Mouse (Mus musculus) stomach, postnatal 0 days (tissue): ENCODE results near the gene Mlxipl. TPM values are rescaled to one million over a fixed set of nuclear protein-coding genes. Genes with fewer than 3 reads are reported as not detected.
"Not testable (repeated sequence)": the region's sequence is repeated elsewhere in the genome, so short reads cannot be mapped to it uniquely, and the experiment has no call there.

Source experiments
- ATAC-seq: fragments of 200-750 bp; cut with Nextera tagmentation; 2 replicates; pipeline ENCODE4 v1.8.0; 2017; ENCODE audit not compliant: low FRiP score, low TSS enrichment
- DNase-seq: peaks from one replicate; pipeline ENCODE4 v3.0.0-alpha.2; 2016; ENCODE audit warnings: low spot score
- H3K27ac ChIP-seq: fragments of 300-500 bp; sonication (generic); replicated peaks from 2 replicates; pipeline ENCODE4 v1.5.1; 2014; ENCODE audit warnings: mild to moderate bottlenecking, control low read depth
- H3K27me3 ChIP-seq: fragments of 300-500 bp; sonication (generic); 2 replicates; pipeline ENCODE4 v1.6.1; 2014; ENCODE audit warnings: low read length; ENCODE audit not compliant: control insufficient read depth, insufficient read depth
- H3K36me3 ChIP-seq: fragments of 300-500 bp; sonication (generic); 2 replicates; pipeline ENCODE4 v1.6.1; 2014; ENCODE audit warnings: low read length, mixed read lengths; ENCODE audit not compliant: control insufficient read depth, insufficient read depth
- H3K4me1 ChIP-seq: fragments of 300-500 bp; sonication (generic); replicated peaks from 2 replicates; pipeline ENCODE4 v1.6.1; 2014; ENCODE audit warnings: antibody characterized with exemption; ENCODE audit not compliant: control insufficient read depth, insufficient read depth
- H3K4me2 ChIP-seq: fragments of 300-500 bp; sonication (generic); replicated peaks from 2 replicates; pipeline ENCODE4 v1.6.1; 2014; ENCODE audit warnings: low read depth, mild to moderate bottlenecking, control low read depth, moderate library complexity
- H3K4me3 ChIP-seq: fragments of 300-500 bp; sonication (generic); 2 replicates; pipeline ENCODE4 v1.5.1; 2014; ENCODE audit warnings: low read depth, low read length, control low read depth
- H3K9ac ChIP-seq: fragments of 300-500 bp; sonication (generic); 2 replicates; pipeline ENCODE4 v1.6.1; 2014; ENCODE audit warnings: mild to moderate bottlenecking, low read length, control low read depth, mixed read lengths
- H3K9me3 ChIP-seq: fragments of 300-500 bp; sonication (generic); 2 replicates; pipeline ENCODE4 v1.6.1; 2016; ENCODE audit warnings: low read length; ENCODE audit not compliant: control insufficient read depth
- CTCF ChIP-seq: IDR thresholded peaks from 2 replicates; pipeline ENCODE4 v1.5.1; 2016; ENCODE audit warnings: antibody characterized with exemption, low read depth, mild to moderate bottlenecking, moderate library complexity
- EP300 ChIP-seq: optimal IDR thresholded peaks from 2 replicates; pipeline ENCODE3; 2016; ENCODE audit warnings: antibody characterized with exemption
- WGBS: fragments of 180-500 bp; shearing (Covaris S2); extraction: QIAGEN DNeasy Blood & Tissue Kit; methylation state at CpG from one replicate; pipeline ENCODE4 v1.1.7; 2014; 5-methylcytosine and 5-hydroxymethylcytosine counted together
- polyA plus RNA-seq: library from polyadenylated mRNA; unstranded; fragments of >200 nt; fragmentation: Nextera tagmentation; extraction: Ambion mirVana; gene quantifications from 2 replicates; pipeline ENCODE4 v1.2.1, GENCODE M21; 2015

Gene Mlxipl
- polyA plus RNA-seq, 1 experiment from 2014 or later, result 0.22 TPM

- TF ChIP-seq CTCF, result no peak
- no peak for TF ChIP-seq EP300
- peaks cover 23% of the 10 kb centered on the region for H3K36me3 ChIP-seq
Observed at GRCm38 (mm10) chr5:135053356-135053755, 36.3 kb upstream of the Mlxipl start.

GRCm38 (mm10) chr5:135063629-135064381, 25.9 kb upstream of the Mlxipl start, which contains the start of gene Dnajc30:
Gene Dnajc30, plus strand, starts transcription at chr5:135064202.
- under 1% methylated on average over 52 of the region's 52 CpGs for WGBS

More at GRCm38 (mm10) chr5:135053356-135053755, 36.3 kb upstream of the Mlxipl start:
- Histone ChIP-seq H3K9ac (no peak overlapping the region), H3K27me3 (no peaks in the 10 kb centered on the region), H3K27ac (no peak overlapping the region), H3K4me2 (no peak overlapping the region), H3K4me1 (no peaks in the 10 kb centered on the region), H3K4me3 (no peak overlapping the region), H3K9me3 (no peaks in the 10 kb centered on the region)
- no peak for DNase-seq
- ATAC-seq, result no peak
- 80% methylated on average over 12 of the region's 12 CpGs for WGBS

GRCm38 (mm10) chr5:135064382-135064766, 25.3 kb upstream of the Mlxipl start:
- Histone ChIP-seq H3K4me2 (peak overlapping the region; percentile 97), H3K27me3 (no peaks in the 10 kb centered on the region), H3K27ac (peak overlapping the region; percentile 78), H3K4me3 (peak overlapping the region; percentile 91), H3K9ac (peak overlapping the region; percentile 84), H3K9me3 (no peaks in the 10 kb centered on the region), H3K36me3 (no peaks in the 10 kb centered on the region; the same call in 1 of the 2 replicates), H3K4me1 (no peaks in the 10 kb centered on the region)
- TF ChIP-seq EP300 (no peak), CTCF (no peak)
- under 1% methylated on average over 40 of the region's 40 CpGs for WGBS
- ATAC-seq, result peak; percentile 61
- DNase-seq, result no peak

More at GRCm38 (mm10) chr5:135063629-135064381, 25.9 kb upstream of the Mlxipl start, which contains the start of gene Dnajc30:
- Histone ChIP-seq H3K4me2 (peak within 1 kb of the TSS; percentile 97), H3K27ac (peak within 1 kb of the TSS; percentile 78), H3K9ac (peak within 1 kb of the TSS; percentile 84), H3K27me3 (no peaks in the 10 kb centered on the region), H3K9me3 (no peaks in the 10 kb centered on the region), H3K4me1 (no peaks in the 10 kb centered on the region), H3K36me3 (no peaks in the 10 kb centered on the region; the same call in 1 of the 2 replicates), H3K4me3 (peak within 1 kb of the TSS; percentile 91)
- peak; percentile 97 for ATAC-seq
- DNase-seq, result peak; percentile 96
- TF ChIP-seq EP300 (no peak), CTCF (0 out of 2 replicates have a peak, but pooled peaks have one; percentile 6)

- WGBS, result 70% methylated on average over 9 of the region's 9 CpGs
- DNase-seq, H3K9me3 ChIP-seq, H3K27me3 ChIP-seq, H3K4me1 ChIP-seq, H3K36me3 ChIP-seq, ATAC-seq: not testable (repeated sequence)
- Histone ChIP-seq H3K4me3 (peak within 1 kb of the TSS; percentile 91), H3K9ac (peak within 1 kb of the TSS; percentile 84), H3K4me2 (peak within 1 kb of the TSS; percentile 97), H3K27ac (peak within 1 kb of the TSS; percentile 78)
Observed at GRCm38 (mm10) chr5:135064909-135065446, 24.7 kb upstream of the Mlxipl start, which contains the start of gene Bud23. Gene Bud23, minus strand, starts transcription at chr5:135064959.

GRCm38 (mm10) chr5:135066008-135066407, 23.7 kb upstream of the Mlxipl start:
- WGBS, result 95% methylated on average over 3 of the region's 3 CpGs
- H3K4me1 ChIP-seq, result no peaks in the 10 kb centered on the region
- no peak overlapping the region for H3K9ac ChIP-seq
- no peak overlapping the region for H3K4me3 ChIP-seq
- no peaks in the 10 kb centered on the region for H3K9me3 ChIP-seq
- no peak overlapping the region for H3K27ac ChIP-seq
- DNase-seq (no peak), ATAC-seq (no peak)
- H3K4me2 ChIP-seq, result no peak overlapping the region
- H3K36me3 ChIP-seq, result no peaks in the 10 kb centered on the region
- H3K27me3 ChIP-seq, result no peaks in the 10 kb centered on the region
- no peak for TF ChIP-seq CTCF

- H3K27me3 ChIP-seq, result no peaks in the 10 kb centered on the region
- H3K4me2 ChIP-seq, result no peak overlapping the region
- H3K9ac ChIP-seq, result no peak overlapping the region
- TF ChIP-seq EP300 (no peak), CTCF (no peak)
- no peak overlapping the region for H3K27ac ChIP-seq
- no peaks in the 10 kb centered on the region for H3K9me3 ChIP-seq
- no peaks in the 10 kb centered on the region for H3K4me1 ChIP-seq
- ATAC-seq, result no peak
- no peaks in the 10 kb centered on the region for H3K36me3 ChIP-seq
- no peak overlapping the region for H3K4me3 ChIP-seq
- DNase-seq, result no peak
- WGBS, result 79% methylated on average over 3 of the region's 3 CpGs
Observed at GRCm38 (mm10) chr5:135070448-135070847, 19.2 kb upstream of the Mlxipl start.
